Mouse (Mus musculus) left cerebral cortex, adult 18-20 months (tissue): ENCODE measurements at regions not wholly inside any gene's neighbourhood (a gene's known extent, or its start where the extent isn't known, plus 50 kb on each side); places are given as distances from the start of the nearest gene placed in this dataset.

Source experiments
- DNase-seq, 2 experiments: peaks; one replicate each; pipeline ENCODE4 v3.0.0; 2021 to 2022; ENCODE audit warnings: low spot score in 2 of 2, mixed read lengths in 1 of 2

DNA sequence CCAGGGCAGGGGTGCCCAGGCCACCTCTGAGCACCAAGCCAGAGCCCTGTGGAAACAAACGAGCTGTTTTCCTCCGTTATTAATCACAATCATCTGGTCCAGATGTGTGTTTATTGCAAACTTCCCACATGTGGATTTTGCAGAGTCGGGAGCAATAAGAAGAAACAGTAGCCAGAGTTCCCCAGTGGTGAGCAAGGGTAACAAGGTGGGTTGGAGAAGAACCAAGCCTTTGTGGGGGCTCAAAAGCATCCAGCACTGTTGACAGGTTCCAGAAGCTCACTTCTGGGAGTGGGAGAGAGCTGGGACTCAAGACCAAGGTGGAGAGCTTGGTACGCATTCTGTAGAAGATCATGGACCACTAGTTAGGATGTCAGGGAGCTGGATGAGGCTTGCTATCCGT is 63.6 kb downstream of the Hif1an start:
- DNase-seq: no peak

DNA sequence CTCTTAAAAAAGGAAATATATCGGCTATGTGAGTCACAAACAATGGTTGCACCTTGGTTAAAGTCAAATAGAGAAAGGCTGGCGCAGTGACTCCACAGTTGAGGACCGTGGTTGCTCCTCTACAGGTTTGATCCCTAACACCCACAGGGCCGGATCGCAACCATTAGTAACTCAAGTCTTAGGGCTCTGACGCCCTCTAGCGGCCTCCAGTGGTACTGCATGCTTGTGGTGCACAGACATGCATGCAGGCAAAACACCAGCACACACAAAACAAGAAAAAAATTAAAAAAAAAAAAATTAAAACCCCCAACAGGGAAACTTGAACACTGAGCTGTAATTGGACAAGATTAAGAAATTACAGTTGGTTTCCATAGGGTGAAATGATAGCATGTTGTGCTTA is 67.1 kb downstream of the Hif1an start:
- DNase-seq: no peak

DNA sequence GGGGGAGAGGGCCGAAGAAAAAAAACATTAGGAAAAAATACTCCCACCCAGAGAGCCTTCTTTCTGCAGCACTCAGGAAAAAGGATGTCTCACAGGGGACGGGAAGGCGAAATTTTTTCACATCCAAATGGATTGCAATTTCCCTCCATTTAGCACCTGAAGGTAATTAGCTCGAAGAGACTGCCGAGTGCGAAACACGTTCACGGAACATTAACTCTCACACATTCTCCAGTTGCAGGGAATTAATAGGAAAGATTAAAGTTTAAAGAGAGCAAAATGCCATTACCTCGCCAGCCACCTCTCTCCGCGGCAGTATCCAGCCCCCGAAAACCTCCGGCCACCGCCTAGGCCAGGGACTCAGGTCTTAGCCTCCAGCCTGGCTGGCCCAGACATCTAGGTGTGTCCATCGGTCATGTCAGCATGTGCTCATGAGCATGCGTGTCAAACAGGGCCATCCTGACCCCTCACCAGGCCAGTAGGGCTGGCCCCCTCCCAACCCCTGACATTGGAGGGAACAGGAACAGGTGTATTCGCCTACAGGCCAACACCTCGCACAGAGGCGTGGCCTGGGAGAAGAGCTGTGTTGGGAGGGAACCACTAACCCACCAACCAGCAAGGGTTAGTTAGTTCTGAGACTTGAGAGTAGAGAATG is 68.8 kb downstream of the Hif1an start:
- no peak for DNase-seq

DNA sequence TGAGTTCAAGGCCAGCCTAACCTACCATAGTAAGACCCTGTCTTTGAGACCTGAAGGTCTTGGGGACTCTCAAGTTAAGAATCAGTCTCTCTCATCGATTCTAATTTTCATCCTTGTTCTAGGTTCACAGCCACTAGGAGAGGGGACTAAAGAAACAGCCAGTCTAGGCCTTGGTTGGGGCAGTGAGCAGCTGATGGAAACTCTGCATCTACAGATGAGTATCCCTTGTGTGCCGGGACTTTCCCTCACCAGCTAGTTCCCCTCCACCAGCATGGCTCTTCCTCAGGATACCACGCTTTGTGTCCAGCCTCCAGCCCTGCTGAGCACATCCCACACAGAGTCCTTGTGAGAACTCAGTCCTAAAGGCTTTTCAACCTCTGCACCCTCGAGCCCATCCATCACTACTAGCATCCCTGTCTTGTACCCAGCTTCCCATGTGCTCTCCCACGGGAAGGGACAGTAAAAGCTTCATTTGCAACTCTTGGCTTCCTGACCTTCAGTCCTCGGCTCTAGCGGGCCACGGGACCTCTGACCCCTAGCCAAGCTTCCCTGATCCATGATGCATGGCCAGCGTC is 74.6 kb downstream of the Hif1an start:
- no peak for DNase-seq

DNA sequence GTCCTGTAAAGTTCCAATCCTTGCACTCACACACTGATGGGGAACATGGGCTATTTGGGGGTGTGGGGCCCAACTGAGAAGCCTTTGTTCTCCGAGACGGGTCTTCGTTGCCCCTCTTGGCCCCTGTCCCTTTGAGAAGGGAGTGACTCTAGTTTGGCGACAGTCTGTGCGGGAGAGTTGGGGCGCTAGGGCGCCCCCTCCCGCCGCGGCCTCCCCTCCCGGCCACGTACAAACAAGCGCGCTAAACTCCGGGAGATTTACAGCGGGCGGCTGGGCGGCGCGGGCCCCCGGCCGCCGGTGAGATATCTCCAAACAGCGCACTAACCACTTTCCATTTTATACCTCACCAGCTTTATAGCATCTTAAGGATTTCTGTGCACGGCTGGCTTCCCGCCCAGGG is 77.4 kb downstream of the Hif1an start:
- no peak for DNase-seq

DNA sequence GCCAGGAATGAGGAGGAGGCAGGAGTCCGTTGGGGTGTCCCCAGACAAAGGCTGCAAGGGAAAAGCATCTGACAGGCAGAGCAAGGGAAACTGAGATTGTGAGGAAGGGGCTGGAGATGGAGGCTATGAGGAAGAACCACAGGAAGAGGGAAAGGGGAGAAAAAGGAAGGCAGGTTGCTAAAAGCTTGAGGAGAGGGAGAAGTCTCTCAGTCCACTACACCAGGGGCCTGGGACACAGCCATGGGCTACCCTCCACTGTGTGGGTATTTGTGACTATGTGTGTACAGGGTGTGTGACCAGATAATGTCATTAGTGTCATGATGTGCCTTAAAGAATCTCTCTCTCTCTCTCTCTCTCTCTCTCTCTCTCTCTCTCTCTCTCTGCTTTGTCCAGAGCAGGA is 77.9 kb downstream of the Hif1an start:
- DNase-seq: no peak

DNA sequence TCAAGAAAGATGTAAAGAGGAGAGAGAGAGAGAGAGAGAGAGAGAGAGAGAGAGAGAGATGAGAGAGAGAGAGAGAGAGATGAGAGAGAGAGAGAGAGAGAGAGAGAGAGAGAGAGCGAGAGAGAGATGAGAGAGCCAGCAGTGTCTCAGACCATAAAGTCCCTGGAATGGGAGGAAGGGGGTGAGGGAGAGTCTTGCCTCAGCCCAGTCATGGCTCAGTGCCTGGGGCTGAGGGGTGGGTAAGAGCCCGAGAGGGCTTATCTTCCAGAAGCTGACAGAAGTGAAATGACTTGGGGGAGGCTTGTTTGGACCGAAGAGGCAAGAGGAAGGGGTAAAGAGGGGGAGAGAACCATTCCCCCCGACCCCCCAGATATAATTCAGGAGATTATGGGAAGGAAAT is 79.6 kb downstream of the Hif1an start:
- DNase-seq: no peak

GRCm38 (mm10) chr19:44644376-44644775 is 81.7 kb downstream of the Hif1an start:
- DNase-seq: no peak

- DNase-seq: no peak
These were observed 82.3 kb downstream of the Hif1an start for GRCm38 (mm10) chr19:44644929-44645328.

- DNase-seq: no peak
These were observed 83.9 kb downstream of the Hif1an start for GRCm38 (mm10) chr19:44646548-44646947.

DNA sequence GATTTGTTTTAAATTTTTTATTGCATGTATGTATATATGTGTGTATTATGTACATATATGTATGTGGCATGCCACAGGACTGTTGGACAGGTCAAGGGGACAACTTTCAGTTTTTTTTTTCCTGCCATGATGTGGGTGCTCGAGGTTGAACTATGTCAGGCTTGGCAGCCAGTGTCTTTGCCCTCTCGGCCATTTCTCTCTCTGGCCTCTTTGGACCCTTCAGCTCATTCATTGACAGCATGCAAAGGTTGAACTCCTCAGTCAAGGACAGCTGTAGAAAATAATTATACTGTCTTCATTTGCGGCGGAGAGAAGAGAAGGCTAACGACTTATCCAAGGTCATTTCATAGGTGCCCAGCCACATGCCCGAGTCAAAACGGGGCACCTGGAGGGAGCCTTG is 86.6 kb downstream of the Hif1an start:
- no peak for DNase-seq

DNA sequence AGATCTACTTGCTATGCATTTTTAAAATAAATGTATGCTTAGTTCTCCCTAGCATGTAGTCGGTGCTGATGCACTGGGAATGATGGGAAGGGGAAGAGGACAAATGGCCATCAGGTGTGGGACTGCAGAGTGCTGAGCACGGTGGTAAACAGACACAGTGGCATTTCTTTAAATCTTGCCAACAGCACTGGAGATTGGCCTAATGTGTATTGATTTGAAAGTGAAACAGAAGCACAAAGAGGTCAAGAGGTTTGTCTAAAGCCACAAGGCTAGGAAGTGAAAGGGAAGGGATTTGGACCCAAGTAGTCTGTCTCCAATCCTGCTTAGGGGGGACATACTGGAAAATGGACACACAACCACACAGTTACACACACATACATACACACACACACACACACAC is 88.2 kb downstream of the Hif1an start:
- DNase-seq: no peak

DNA sequence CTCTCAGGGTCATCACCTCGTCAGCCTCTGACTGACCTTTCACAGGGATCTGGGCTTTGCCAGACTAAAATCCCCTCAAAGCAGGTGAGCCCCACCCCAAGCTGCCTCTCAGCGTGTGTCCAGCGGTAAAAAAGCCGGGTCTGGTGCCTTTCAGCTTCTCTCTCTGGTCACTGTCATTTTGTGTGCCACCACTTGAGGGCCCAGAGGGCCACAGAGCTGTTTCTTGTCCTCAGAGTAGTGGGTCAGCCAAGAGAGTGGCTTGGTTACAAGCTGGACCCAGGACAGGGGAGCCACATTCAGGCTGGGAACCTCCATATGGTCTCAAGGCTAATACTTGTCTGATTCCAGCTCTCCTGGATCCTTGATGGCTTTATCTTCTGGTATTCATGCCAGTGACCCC is 89.0 kb downstream of the Hif1an start:
- no peak for DNase-seq

DNA sequence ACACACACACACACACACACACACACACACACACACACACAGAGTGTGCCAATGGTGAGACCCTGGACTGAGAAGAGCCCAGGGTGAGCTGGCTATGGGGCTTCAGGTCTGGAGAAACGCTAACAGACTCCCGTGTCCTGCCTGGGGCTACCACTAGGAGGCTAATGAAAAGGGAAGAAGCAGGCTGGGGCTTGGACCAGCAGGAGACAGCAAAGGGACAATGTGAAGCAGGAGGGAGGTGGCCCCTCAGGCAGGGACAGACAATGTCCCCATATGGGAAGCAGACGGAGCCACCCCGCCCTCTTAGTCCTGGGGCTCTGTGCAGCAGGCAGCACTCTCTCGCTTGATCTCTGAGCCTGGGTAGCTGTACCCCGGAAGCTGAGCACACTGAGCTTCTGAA is 93.1 kb downstream of the Hif1an start:
- peak in 1 of 2 experiments; percentile 8 for DNase-seq

GRCm38 (mm10) chr19:44659316-44659715 is 96.5 kb upstream of the Pax2 start:
- DNase-seq: no peak

GRCm38 (mm10) chr19:44669535-44669958 is 86.3 kb upstream of the Pax2 start:
- DNase-seq: no peak

GRCm38 (mm10) chr19:44674621-44675245 is 81.1 kb upstream of the Pax2 start:
- DNase-seq: no peak

DNA sequence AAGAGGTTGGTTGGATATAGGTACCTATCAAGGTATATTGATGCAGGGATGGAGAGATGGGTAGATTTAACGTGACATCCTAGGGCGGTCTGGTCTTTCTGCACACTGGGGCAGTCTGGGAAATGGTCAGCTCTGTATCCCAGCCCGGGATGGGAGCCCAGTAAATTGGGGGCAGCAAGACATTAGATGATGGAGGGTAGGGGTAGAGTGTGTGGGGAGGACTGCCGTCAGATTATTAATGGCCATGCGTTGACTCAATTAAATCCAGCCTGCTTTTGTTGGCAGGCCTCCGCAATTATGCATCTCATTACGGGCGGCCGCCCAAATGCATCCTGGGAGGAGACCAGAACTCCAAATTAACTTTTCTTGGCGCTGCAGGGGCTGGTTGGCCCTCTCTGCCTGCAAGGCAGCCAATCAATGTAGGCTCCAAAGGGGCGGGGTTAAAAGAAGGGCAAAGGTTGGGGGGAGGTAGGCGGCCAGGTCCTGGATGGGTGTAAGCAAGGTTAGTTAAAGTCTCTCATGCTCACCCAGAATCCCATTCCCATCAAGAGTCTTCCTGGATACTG is 79.2 kb upstream of the Pax2 start:
- DNase-seq: no peak

DNA sequence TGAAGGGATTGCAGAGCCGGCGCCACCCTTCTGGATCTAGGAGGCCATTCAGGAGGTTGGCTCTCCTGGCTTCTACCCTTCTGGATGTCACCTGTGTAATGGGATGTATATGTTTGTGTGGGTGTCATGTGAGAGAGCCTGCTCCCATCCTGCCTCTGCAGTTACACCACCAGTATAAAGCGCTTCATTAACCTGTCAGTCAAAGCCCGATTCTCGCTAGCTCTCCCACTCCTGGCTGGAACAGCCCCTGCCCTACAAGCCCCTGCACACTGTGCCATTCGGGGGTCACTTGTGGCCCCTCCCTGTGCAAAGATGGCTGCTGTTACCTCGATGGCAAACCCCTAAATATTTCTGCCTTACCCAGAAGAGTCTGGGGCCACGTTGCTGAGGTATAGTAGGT is 78.5 kb upstream of the Pax2 start:
- DNase-seq: no peak

GRCm38 (mm10) chr19:44678686-44679085 is 77.2 kb upstream of the Pax2 start:
- DNase-seq: no peak

GRCm38 (mm10) chr19:44681675-44682074 is 74.2 kb upstream of the Pax2 start:
- DNase-seq: no peak

DNA sequence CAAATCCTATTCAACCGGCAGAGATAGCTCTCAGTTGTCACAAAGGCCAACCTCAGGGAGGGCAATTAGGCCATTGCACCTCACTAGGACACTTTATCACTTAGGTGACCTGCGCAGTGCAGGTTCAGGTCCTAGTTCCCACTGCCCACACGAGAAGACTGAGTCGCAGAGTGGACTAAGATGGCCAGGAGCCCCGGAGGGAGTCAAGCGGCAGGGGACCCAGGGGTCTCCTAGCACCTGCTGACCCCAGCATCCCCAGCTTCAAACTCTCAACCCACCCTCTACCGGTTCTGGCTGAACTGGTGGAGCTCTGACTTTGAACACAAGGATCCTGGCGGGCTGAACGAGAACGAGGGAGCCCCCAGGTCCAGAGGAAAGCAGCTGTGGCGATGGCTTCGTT is 72.7 kb upstream of the Pax2 start:
- DNase-seq: no peak

DNA sequence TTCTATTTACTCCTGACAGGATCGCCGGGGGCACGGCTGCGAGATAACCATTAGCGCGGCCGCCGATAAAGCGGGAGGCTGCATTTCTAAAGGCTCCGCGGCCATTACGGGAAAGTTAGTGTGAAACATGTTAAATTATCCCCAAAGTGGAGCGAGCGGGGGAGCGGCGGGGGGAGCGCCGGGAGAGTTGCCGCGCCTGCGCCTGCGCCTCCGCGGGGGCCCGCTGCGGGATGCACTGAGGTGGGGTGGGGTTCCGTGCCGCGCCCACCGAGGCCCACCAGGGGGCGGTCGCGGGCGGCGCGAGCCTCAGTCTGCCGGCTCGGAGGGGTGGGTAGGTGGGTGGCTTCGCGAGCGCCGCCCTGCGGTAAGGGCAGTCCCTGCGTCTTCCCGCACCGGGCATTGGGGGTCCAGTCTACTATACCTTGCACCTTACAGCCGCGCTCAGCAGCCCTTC is 71.8 kb upstream of the Pax2 start:
- peak; percentile 7 to 17 for DNase-seq
